Mouse (Mus musculus) layer of hippocampus, postnatal 10 days (tissue): ENCODE measurements around the gene Nt5c. TPM values are rescaled to one million over a fixed set of nuclear protein-coding genes. Genes with fewer than 3 reads are reported as not detected.
"Not testable (repeated sequence)": the region's sequence is repeated elsewhere in the genome, so short reads cannot be mapped to it uniquely, and the experiment has no call there.

ENCODE experiments used
- DNase-seq, 2 experiments: peaks; one replicate each; pipeline ENCODE4 v3.0.0; 2021; ENCODE audit warnings: low spot score in 2 of 2
- total RNA-seq, 2 experiments: library from RNA; stranded (reverse); gene quantifications; 2 replicates each; pipeline ENCODE4 v1.2.3; 2021

The Nt5c gene
- total RNA-seq, 2 experiments from 2014 or later: 79.9 to 81.3 TPM

DNA sequence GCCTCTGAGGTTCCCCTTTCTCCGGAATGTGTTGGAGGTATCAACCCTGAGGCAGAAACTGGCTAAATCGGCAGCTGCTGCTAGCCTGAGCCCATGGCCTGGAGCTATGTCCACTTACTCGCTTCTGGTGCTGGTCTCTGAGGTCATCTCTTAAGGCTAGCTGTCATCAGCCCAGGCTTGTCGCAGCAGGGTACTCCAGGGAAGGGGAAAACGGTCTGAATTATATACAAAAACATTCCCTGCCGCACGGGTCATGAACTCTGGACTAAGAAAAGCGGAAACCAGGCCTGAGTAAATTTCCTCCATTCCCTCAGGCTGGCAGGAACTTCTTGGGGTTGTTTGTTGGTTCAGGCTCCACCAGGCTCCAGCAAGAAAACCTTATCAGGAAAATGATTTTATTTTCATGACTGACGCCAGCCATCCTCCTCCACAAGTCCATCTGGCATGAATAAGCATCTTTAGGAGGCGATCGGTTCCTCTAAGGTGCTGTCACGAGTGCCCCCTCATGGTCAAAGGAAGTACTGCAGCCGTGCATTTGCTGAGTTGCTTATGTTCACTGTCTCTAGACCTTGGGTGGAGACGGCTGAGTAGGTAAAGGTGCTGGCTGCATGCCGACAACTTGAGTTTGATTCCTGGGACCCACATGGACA lies 17.9 kb downstream of the Nt5c start:
- peak; percentile 95 for DNase-seq

DNA sequence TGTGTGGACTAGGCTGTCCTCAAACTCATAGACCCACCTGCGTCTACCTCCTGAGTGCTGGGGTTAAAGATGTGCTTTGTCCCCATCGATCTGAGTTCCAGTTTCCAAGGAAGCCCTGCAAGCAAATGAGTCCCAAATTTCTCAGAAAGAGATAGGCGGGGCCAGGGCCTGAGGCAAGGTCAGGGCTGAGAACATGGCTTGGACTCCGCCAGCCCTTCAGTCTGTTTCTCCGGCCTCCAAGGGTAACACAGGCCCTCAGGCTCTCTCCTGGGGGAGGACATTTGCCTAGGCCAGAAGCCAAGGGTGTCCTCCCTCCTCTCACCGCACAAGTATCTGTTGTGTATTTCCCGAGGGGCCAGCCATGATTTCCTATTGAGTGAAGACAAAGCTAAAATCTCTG lies 19.5 kb downstream of the Nt5c start:
- DNase-seq: no peak

DNA sequence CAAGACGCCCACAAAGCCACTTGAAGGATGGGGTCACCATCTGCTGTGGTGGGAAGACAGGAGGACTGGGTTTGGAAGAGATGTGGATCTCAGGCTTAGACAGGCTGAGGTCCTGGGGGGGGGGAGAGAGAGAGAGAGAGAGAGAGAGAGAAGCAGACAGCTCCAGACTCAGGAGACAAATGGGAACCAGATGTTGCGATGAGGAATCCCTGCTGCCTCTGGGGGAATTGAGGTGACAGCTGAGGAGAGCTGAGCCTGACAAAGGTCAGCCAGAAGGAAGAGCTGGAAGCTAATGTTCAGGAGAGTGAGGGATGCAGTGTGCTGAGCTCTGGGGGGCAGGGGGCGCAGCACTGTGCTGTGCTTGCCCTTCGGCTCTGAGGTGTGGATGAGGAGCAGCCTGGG lies 24.4 kb downstream of the Nt5c start:
- DNase-seq: no peak

DNA sequence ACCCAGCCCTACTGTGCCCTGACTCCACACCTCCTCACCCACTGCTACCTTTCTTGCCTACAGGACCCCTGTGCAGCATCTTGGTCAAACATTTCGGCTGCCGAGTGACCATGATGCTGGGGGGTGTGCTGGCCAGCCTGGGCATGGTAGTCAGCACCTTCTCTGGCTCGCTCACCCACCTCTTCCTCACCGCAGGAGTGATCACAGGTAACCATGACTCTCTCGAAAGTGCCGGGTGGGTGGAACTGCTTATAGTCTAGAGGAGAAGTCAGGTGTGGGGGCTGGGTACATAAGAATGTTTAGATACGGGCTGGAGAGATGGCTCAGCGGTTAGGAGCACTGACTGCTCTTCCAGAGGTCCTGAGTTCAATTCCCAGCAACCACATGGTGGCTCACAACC lies 26.8 kb downstream of the Nt5c start:
- no peak for DNase-seq

DNA sequence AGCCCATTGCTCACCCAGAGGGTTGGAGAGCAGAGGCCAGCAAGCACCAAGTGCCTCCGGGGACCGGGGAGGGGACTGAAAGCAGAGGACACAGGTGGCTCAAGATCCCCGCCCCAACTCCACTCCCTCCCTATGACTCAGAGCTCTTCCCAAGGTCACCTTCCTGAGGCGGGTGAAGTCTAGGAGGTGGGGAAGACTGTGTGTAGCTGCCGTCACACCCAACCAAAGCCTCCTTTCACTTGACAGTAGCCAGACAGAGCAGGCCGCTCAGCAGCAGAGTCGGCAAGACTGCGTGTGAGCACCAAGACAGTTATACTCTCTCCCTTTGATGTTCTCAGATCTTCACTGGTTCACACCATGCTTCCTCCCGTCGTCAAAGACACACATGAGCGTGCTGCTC lies 28.3 kb downstream of the Nt5c start:
- no peak for DNase-seq

DNA sequence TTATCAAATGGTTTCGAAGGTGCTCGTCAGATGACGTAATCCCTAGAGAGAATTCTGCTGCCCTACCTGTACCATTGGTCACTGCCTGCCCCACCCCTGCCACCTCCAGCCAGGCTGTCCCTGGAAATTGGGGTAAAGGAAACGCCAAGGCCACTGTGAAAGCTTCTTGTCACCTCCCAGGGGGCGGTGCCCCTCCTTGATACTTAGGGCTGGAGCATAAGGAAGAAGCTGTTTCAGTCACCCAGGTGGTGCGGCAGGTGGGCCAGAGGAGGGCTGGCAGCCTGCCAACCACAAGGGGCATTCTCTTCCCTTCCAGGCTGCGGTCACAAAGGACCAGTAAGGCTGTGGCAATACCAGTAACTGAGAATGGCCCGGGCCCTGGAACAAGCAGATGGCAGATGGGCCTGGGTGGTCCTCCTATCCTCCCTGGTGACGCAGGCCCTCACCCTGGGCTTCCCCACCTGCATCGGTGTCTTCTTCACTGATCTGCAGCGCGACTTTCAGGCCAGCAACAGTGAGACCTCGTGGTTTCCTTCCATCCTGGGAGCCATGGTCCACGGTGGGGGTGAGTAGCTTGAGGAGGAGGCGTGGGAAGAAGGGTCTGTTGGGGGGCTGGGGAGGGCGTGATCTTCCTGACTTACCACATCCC lies 29.3 kb downstream of the Nt5c start, which contains the start of gene Slc16a5:
Slc16a5 (plus strand) TSS at position 232 of the 649 bp plus-strand sequence.
- no peak for DNase-seq

DNA sequence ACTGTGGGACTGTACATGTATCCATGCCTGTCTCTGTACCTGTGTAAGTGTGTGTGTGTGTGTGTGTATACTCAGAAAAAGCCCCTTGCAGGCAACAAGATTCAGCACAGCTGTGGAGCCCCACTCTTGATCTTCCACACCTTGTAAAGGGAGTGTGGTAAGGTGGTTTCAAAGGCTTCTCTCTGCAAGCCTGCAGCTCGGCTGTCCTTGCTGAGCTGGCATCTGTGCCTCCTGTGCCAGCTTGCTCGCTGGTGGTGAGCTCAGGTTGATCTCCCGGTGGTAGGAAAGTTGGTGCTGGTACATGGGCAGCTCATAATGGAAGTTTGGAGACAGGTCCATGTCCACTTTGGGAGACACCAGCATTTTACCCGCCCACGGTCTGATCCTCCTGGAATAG lies 29.8 kb downstream of the Nt5c start:
- no peak for DNase-seq

DNA sequence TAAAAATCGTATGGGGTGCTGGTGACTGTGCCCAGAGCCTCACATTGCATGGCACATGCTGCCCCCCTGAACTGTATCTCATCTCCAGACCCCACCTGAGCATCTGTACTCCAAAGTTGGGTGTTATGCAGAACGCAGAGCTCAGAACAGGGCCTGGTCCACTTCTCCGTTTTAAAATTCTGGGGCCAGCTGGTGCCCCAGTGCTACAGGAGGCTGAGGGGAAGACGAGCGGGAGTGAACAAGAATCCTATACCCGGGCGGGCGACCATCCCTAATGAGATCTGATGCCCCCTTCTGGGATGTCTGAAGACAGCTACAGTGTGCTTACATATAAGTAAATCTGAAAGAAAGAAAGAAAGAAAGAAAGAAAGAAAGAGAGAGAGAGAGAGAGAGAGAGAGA lies 30.7 kb downstream of the Nt5c start:
- DNase-seq: no peak

DNA sequence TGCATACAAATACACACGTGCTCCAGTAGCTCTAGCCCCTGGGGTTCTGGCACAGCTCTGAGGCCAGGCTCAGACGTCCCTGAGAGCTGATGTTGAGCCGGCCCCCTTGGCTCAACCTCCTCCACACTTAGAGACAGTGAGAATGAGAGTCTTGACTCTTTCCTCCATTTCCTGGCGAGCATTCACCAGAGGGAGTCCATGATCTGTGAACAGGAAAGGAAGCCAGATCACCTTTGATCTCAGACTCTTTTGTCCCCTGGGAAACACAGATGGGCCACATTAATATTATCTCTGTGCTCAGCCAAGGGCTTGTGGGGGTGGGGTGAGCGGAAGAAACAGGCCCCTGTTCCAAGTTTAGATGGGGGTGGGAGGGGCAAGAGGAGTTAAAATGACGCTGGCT lies 34.3 kb downstream of the Nt5c start:
- DNase-seq: no peak

DNA sequence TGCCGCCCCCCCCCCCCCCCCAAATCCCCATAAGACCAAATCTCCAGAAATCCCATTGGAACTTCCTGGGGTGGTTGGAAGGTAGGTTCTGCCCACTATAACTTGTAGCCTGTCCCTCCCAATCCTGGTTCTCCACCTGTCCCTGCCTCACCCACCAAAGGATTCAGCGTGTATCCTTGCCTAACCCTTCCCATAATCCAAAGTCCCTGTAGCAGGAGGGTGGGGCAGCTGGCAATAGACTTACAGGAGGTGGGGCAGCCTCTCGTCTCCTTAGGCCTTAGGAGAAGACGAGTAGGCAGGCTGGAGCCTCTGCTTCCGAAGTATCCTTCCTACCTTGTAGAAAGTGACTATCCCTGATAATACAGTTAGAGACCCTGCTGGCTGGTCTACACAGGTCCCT lies 35.5 kb downstream of the Nt5c start:
- DNase-seq: no peak

DNA sequence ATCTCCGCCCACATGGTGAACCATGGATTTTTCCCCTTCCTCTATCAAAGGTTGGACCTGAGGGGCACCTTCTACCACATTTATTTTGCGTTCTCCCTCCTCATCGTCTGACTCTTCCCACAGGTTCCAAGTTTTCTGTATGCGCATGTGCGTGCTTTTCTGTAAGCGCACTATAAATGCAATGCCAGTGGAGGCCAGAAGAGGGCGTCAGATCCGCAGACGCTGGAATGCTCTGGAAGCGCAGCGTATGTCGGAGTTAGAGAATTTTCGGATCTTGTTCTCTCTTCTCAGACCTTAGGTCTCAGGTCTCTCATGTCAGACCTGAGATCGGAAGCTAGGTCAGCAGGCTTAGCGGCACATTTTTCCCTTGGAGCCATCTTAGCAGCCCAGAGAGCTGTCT lies 36.0 kb downstream of the Nt5c start:
- DNase-seq: no peak

DNA sequence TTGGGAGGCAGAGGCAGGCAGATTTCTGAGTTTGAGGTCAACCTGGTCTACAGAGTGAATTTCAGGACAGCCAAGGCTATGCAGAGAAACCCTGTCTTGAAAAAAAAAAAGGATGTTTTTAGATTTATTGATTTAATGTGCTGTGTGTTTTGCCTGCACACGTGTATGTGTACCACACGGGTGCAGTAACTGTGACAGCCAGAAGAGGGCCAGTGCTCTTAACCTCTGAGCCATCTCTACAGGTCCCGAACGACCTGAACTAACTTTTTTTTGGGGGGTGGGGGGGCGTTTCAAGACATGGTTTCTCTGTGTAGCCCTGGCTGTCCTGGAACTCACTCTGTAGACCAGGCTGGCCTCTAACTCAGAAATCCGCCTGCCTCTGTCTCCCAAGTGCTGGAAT lies 36.8 kb downstream of the Nt5c start:
- not testable (repeated sequence) for DNase-seq

DNA sequence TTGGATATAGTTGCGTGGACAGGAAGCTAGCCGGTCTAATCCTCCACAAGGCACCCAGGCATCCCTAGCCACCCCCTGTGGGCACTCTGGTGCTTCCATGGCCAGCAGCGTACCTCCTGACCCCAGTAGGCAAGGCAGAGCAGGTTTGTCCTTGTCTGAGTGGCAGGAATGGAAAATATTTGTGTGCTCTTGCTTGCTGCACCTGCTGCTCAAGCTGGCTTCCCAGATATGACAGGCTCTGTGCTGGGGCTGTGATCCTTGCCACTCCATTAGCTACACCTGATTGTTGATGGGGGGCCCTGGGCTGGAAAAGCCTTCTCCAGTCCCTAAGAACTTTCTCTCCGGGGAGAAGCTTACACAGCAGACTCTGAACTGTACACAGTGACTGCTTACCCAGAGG lies 38.4 kb downstream of the Nt5c start:
- no peak for DNase-seq

DNA sequence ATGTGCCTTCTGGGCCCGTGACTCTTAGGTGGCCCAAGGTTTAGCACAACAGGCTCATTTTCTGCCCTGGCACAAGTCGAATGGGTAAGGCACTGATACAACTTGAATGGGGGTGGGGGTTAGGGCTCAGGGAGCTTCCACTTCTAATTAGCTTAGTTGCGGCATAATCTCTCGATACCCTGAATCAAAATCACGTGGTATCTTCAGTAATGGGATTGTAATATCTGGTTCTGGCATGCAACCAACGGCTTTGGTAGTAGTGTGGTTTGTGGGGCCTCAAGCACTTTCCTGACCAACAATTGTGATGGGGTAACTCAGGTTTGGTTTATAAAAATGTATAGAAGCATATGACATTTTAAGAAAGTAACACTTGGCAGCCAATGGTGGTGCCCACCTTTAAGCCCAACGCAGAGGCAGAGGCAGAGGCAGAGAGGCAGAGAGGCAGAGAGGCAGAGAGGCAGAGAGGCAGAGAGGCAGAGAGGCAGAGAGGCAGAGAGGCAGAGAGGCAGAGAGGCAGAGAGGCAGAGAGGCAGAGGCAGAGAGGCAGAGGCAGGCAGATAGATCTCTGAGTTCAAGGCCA lies 39.3 kb downstream of the Nt5c start:
- no peak for DNase-seq

DNA sequence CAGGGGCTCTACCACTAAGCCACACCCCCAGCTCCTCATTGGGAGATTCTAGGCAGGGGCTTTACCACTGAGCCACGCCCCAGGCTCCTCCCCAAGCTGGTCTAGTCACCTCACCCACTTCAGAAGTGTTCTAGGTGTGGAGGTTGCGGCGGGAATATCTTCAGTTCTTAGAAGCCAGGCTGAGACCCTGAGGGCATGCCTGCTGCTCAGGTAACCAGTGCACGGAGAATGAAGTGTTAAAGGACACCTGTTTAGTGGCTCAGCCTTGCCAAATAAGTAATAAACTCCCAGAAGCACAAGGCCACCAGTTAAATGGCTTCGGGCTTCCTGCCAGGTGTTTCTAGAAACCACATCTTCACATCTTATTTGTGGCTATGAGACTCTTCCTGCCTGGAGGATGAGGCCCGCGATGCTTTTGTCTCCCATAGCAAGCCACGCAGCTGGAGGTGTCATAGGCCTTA lies 39.9 kb downstream of the Nt5c start:
- DNase-seq: no peak

DNA sequence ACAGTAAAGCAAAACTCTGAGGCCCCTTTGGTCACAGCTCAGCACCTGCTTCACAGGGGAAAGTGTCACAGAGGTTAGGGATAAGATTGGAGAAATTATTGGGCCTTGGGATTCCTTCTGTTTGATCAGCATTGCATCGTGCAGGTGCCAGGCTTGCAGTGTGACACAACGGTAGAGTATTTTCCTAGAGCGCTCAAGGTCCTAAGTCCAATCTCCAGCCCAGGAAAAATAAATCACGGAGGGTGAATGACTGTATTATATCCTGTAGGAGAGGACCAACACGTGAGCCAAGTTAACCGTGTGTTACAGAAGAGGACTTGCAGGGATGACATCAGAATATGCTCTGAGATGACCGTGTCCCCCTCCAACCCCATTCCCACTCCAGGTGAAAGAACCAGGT lies 41.5 kb downstream of the Nt5c start:
- no peak for DNase-seq

DNA sequence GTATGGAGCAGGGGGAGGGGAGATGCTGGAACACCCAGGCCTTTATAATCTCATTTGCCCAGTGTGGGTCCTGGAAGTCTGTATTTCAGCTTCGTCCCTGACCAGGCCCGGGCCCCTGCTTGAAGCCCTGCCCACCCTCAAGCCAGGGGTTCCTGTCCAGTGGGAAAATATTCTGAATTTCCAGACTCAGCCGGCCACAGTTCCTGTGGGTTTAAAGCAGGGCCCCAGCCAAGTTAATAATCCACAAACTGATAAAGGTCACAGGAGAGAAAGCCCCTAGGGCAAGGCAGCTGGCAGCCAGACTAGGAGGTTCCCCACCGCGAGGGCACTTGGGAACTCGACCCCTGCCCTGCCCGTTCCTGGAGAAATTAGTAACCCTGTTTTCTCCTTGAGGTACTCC lies 42.7 kb downstream of the Nt5c start:
- no peak for DNase-seq

DNA sequence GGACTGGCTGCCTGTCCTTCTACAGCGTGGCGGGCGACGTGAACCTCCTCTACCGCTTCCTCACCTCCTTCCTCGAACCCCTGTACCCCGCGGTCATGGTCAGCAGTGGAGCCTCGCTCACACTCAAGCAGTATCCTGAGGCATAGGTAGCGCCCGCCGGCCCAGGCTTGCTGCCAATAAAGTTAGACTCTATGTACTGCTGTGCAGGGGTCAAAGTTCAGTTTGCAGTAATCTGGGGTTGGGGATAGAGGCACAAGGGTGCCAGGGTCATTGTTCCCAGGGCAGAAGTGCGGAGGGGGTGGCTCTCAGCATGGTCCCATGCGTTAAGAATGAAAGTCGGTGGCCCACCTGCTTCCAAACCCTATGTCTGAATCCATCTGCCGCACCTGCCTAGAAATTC lies 43.6 kb downstream of the Nt5c start:
- no peak for DNase-seq

DNA sequence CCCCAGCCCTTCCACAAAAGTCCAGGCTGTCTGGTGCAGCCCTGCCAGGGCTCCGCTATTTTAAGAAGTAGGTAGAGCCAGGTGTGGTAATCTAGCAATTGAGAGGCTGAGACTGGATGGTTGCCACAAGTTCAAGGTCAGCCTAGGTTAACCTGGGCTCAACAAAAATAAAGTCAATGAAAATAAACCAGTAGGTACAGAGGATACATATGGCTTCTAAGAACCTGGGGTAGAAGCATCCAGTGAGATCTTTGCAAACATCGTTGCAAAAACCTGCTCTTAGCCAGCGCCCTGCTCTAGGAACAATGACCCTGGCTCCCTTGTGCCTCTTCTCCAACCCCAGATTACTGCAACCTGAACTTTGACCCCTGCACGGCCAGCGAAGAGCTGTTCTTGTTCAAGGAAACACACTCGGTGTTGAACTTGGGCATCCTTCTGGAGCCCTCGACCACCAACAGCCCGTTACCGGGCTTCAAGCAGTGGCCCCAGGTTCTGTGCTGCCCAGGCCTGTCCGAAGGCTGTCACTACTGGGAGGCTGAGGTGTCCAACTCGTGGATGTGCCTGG lies 44.3 kb downstream of the Nt5c start:
- no peak for DNase-seq

DNA sequence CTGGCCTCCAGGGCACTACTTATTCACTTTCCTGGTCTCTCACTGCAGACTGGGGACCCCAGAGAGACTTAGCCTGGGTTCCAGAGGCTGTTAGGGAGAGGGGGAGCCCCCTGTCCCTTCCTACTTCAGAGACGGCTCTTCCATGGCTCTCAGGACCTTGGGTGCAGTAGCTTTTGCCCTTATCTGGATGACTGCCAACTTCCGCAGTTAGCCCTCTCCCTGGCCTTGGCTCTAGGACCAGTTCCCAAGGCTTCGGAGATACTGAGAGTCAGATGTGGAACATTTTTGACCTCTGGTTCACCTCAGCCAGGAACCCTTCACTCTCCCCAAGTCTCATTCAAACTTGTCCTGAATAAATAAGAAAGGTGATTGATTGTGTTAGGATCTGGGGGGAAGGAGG lies 44.8 kb downstream of the Nt5c start:
- no peak for DNase-seq

DNA sequence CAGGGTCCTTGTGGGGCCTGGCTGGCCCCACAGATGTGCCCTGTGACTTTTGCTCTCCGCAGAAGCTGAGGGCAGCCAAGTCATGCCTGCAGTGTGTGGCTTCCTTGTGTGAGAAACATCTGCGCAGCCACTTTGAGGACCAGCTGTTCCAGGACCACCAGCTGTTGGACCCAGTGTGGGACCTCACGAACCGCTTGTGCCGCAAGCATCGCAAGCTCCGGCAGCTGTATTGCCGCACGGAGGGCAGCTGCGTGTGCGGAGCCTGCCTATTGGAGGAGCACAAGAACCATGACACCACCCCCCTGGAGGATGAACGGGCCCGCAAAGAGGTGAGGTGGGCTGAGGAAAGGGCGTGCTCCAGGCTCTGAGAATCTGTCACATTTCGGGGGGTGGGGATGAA lies 50.2 kb downstream of the Nt5c start:
- no peak for DNase-seq
